Mouse (Mus musculus) cerebellum, postnatal 25 days (tissue): ENCODE results near the gene Csad.
A peak's percentile ranks its signal among the peaks of the same experiment; 100 is the strongest.
"Not testable (repeated sequence)": the region's sequence is repeated elsewhere in the genome, so short reads cannot be mapped to it uniquely, and the experiment has no call there.

Experiments used
- DNase-seq, 2 experiments: peaks; one replicate each; pipeline ENCODE4 v3.0.0; 2021; ENCODE audit warnings: mixed read lengths in 2 of 2

Csad gene

GRCm38 (mm10) chr15:102233896-102234295 lies 29.4 kb upstream of the Csad start:
- DNase-seq: no peak

GRCm38 (mm10) chr15:102232764-102233163 lies 28.2 kb upstream of the Csad start:
- no peak for DNase-seq

DNA sequence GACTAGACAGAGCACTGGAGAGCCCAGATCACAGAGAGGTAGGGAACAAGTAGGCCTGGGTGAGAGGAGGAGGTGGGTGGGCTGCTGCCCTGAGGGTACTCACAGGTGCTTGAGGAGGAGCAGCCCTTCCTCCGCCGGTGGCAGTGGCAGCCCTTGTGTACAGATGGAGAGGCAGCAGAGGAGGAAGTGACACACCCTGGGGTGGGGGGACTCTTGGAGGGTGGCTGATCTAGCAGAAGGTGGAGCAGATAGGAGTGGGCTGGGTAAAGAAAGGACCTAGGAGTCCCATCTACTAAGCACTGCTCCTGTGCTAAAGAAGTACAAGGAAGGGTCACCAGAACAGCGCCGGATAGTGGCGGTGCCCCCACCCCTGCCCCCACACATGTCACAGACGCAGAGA lies 27.2 kb upstream of the Csad start, which contains the start of gene Itgb7:
Gene Itgb7, minus strand, starts transcription at position 197 of the 400 bp plus-strand sequence.
- DNase-seq: no peak

GRCm38 (mm10) chr15:102230408-102231321 lies 26.1 kb upstream of the Csad start:
- no peak for DNase-seq

DNA sequence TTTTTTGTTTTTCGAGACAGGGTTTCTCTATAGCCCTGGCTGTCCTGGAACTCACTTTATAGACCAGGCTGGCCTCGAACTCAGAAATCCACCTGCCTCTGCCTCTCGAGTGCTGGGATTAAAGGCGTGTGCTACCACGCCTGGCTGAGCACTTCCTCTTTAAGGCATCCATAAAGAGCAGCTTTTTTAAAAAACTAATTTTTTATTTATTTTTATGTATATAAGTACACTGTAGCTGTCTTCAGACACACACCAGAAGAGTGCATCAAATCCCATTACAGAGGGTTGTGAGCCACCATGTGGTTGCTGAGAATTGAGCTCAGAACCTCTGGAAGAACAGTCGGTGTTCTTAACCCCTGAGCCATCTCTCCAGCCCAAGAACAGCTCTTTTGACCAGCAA lies 21.1 kb upstream of the Csad start:
- DNase-seq: not testable (repeated sequence)

DNA sequence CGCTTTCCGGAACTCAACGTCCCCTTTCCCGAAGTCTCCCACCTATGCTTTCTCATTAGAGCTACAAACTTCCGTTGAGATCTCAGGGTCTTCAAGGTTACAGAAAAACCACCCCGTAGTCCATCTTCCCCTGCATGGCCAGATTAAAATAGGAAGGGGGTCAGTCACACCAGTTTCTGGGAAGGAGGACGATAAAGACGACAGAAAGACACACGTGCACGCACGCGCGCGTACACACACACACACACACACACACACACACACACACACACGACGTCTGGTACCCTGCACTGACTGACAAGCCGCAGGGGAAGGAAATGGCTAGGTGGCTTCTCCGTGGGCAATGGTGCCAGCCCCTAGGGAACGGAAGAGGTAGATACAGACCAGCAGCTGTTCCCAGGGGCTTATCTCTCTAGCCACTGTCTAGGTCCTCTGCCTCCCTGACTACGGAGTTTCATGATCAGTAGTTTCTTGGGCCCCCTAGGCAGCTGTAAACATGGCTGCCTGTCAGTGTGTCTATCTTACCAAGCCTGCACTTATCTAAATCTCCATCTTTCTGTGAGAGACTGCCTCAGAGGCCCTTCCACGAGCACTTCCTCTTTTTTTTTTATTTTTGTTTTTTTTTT lies 20.6 kb upstream of the Csad start:
- DNase-seq: no peak

- peak; percentile 89 to 92 for DNase-seq
Observed at GRCm38 (mm10) chr15:102224186-102224991, 19.9 kb upstream of the Csad start.

DNA sequence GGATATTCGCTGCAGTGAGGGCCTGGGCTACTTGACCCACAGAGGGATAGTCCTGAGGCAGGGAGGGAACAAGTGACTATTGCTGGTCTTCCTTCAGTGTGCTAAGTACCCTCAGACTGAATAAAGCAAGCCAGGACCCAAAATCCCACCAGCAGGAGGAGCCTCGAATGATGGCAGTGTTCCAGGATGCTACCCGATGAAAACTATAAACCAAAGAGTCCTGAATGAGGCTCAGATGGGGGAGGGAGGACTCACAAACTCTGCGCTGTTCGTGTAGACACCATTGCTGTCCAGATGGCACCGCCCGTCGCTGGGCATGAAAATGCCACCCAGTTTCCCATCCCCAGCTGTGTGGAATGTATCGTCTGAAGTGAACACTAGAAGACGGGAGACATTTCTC lies 17.9 kb upstream of the Csad start:
- no peak for DNase-seq

GRCm38 (mm10) chr15:102217325-102217724 lies 12.8 kb upstream of the Csad start:
- no peak for DNase-seq

GRCm38 (mm10) chr15:102216459-102217228 lies 12.1 kb upstream of the Csad start:
- no peak for DNase-seq

GRCm38 (mm10) chr15:102215624-102216023 lies 11.1 kb upstream of the Csad start:
- no peak for DNase-seq

GRCm38 (mm10) chr15:102214132-102214531 lies 9.6 kb upstream of the Csad start:
- no peak for DNase-seq

GRCm38 (mm10) chr15:102211895-102212294 lies 7.4 kb upstream of the Csad start:
- no peak for DNase-seq

- no peak for DNase-seq
Observed at GRCm38 (mm10) chr15:102210816-102211215, 6.3 kb upstream of the Csad start.

DNA sequence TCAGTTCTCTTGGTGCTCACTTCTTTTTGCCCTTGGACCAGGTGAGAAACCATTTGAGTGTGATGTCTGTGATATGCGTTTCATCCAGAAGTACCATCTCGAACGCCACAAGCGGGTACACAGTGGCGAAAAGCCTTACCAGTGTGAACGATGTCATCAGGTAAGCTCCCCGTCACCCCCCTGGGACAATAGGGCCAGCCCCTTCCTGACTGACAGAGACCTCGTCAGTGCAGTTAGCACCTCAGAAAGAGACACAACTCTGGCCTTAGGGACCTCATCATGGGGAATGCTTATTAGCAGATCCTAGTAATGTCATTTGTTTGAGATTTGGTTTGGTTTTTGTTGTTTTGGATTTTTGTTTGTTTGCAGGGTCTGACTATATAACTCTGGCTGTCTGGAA lies 4.6 kb upstream of the Csad start:
- no peak for DNase-seq

DNA sequence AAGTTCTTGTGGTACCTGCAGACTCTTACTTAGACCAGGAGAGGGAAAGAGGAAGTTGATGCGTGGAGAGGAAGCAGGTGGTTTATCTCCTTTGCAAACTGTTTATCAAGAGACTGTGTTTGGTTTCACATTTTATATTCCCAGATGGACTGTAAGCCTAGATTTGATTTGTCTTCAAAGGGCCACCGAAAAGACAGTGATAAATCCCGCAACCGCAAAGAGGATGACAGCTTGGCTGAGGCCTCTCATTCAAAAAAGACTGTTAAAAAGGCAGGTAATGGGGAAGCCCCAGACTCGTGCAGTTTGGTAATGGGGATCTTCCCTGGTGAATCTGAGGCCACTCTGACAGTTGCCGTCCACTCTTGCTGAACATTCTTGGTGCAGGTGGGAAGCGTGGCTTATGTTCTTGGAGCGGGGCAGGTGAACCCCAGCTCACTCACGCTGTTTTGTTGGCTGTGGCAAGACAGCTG lies 3.6 kb upstream of the Csad start:
- no peak for DNase-seq

GRCm38 (mm10) chr15:102207351-102207750 lies 2.8 kb upstream of the Csad start:
- DNase-seq: no peak

GRCm38 (mm10) chr15:102205779-102206178 lies 1.3 kb upstream of the Csad start:
- peak; percentile 46 to 54 for DNase-seq

DNA sequence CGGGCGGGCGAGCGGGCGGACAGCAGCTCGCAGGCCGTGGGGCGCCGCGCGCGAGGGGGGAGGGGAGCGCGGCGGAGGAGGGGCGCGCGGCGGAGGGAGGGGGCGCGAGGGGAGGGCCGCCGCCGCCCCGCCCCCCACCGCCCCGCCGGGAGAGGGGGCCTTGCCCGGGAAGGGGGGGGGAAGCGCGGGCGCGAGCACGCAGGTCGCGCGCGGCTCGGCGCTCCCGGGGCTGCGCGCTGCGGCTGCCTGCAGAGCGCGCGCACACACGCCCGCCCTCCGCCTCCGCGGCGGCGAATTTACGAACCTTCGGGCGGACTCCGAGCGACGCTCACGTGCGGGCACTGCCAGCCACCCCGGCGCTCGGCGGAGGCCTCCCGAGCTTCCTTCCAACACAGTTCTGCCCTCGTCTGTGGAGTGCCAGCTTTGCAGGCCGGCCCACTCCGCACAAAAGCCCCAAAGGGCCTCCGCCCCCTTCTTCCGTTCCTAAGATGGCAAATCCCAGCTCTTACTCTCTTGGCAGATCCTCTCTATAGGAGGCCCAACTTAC lies 616 bp downstream of the Csad start:
- peak; percentile 76 to 86 for DNase-seq

DNA sequence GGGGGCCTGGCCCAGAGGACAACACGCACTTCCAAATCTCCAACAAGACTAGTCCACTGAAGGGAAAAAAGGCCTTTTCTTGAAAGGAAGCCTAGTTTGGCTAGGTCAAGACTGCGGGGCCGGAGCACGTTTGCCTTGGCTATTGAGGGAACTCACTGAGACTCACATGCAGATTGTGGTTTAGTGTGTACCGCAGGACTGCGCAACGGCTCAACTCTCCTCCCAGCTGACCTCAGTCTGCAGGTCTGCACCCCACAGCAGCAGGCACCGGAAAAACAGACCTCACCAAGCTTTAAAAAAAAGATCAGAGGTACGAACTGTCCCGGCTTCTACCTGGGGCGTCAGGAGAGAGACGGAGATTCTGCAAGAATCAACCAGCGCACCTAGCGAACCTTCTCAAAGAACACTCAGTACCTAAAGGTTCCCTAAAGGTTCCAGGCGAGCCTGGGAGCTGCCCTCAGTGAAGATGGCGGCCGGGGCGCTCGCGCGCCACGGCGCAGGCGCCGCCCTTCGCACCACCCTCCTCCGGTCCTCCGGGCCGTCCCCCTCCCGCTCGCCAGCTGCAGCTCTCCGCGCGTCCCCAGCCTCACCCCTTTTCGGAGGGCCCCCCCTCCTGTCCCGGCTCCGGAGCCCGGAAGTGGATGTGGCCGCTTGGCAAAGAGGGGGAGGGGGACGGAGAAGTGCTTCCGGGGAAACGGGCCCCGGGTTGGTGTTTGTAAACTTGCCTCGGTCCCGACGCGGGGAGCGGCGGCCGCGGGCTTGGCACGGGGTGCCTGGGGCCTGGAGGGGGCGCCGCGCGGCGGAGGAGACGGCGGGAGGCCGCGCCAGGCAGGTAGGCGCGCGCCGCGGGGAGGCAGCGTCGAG lies 1.3 kb downstream of the Csad start, which contains the start of gene Zfp740:
Gene Zfp740, plus strand, starts transcription at position 279 of the 864 bp plus-strand sequence.
- DNase-seq: peak; percentile 95 to 98

DNA sequence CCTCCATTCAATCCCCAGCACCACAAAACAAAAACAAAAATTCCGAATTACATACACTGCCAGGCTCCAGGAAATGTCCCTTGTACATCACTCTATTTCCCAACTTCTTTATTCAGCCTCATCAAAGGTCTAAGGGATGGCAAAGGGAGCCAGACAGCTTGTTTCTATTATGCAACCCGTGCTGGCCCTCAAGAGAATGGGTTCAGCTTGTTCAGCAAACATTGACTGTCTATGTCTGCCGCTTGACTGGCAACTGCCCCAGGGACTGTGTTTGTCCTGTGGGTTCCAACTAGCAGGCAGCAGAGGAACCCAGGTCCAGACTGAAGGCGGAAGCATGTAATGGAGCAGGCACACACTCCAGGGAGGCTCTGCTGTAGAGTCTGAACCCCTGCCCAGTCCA lies 5.7 kb downstream of the Csad start:
- DNase-seq: no peak
